Mouse (Mus musculus): ENCODE results near the gene Tpst1. TPM values are rescaled to one million over a fixed set of nuclear protein-coding genes. Genes with fewer than 3 reads are reported as not detected.
A peak's percentile ranks its signal among the peaks of the same experiment; 100 is the strongest.

Gene Tpst1
- polyA plus RNA-seq, 1 experiment from 2014 or later = 70.7 TPM

DNA sequence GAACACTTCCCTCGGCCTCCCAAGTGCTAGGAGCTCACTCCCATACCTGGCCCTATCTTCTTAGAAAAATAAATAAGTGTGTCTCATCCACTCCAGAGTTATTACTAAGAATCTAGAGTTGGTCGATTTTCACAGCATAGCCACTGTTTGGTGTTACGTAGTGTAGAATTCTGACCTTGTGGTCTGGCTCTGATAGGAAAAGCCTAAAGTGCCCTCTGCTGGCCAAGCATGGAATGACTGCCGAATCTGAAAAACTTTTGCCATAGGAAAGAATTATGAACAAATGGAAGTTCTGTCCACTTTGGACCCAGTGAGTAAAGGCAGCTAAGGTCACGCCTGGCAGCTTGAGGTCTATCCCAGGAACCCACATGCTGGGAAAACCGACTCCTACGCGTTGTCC lies 66.3 kb downstream of the Tpst1 start:
- no peaks in the 10 kb centered on the region for H3K9me3 ChIP-seq (ENCODE audit: control insufficient read depth, low read length)
- no peaks in the 10 kb centered on the region for H3K27me3 ChIP-seq (ENCODE audit: control insufficient read depth, insufficient read depth, low read length)
- no peak overlapping the region for H3K4me2 ChIP-seq (replicated peaks; ENCODE audit: low read depth, low read length)
- H3K27ac ChIP-seq (ENCODE audit: low read depth, low read length) = no peak overlapping the region
- H3K36me3 ChIP-seq (ENCODE audit: control insufficient read depth, insufficient read depth, low read length) = peaks cover 7% of the 10 kb centered on the region; the same call in 1 of the 2 replicates
- no peak; the same call in 1 of the 2 replicates for ATAC-seq (ENCODE audit: low FRiP score, low TSS enrichment)
- H3K4me3 ChIP-seq (ENCODE audit: low read length) = no peak overlapping the region
- 27% methylated on average over 8 of the region's 8 CpGs for WGBS
- 0 out of 2 replicates have a peak, but pooled peaks cover 4% of the 10 kb centered on the region for H3K4me1 ChIP-seq (ENCODE audit: control insufficient read depth, insufficient read depth, low read length)
- no peak overlapping the region for H3K9ac ChIP-seq (ENCODE audit: low read depth, low read length)

DNA sequence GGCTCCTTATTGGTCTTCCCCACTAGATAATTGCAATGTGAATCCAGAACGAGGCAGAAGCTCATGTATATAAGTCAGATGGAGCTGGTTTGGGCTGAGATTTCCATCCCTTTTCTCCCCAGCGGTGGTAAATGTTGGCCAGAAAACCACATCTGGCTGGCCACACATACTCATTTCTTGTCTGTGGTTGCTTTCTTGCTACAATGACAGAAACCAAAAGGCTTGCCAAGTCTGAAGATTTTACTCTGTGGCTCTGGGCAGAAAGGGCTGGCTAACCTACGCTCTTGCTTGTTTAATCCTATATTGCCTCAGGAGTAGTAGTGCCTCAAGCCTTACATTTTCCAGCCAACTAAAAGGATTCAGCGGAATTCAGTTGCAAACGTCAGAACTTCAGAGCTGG lies 68.0 kb downstream of the Tpst1 start:
- Histone ChIP-seq H3K27me3 (ENCODE audit: control insufficient read depth, insufficient read depth, low read length) (no peaks in the 10 kb centered on the region), H3K9ac (ENCODE audit: low read depth, low read length) (no peak overlapping the region), H3K27ac (ENCODE audit: low read depth, low read length) (no peak overlapping the region), H3K9me3 (ENCODE audit: control insufficient read depth, low read length) (no peaks in the 10 kb centered on the region), H3K4me2 (replicated peaks; ENCODE audit: low read depth, low read length) (no peak overlapping the region), H3K4me1 (ENCODE audit: control insufficient read depth, insufficient read depth, low read length) (peaks cover 9% of the 10 kb centered on the region; the same call in 1 of the 2 replicates), H3K36me3 (ENCODE audit: control insufficient read depth, insufficient read depth, low read length) (peaks cover 4% of the 10 kb centered on the region; the same call in 1 of the 2 replicates), H3K4me3 (ENCODE audit: low read length) (no peak overlapping the region)
- WGBS = 86% methylated on average over 5 of the region's 5 CpGs
- no peak for ATAC-seq (ENCODE audit: low FRiP score, low TSS enrichment)

DNA sequence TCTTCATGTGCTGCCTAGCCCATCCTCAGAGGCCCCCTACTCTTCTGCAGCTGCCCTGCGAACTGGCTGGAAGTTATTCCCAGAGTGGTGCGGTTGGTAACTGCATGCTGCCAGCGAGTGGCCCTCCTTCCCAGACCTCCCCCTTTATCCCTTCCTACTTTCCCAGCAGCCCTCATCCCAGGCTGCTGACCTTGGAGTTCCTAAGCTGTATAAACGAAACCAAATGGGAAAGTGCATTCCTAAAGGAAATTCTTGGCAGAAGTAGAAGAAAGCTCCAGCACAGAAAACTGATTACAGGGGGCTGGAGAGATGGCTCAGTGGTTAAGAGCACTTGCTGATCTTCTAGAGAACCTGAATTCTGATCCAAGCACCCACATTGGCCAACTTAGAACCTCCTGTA lies 68.9 kb downstream of the Tpst1 start:
- no peak for ATAC-seq (ENCODE audit: low FRiP score, low TSS enrichment)
- H3K9ac ChIP-seq (ENCODE audit: low read depth, low read length) = no peak overlapping the region
- 58% methylated on average over 4 of the region's 4 CpGs for WGBS
- no peak overlapping the region for H3K4me2 ChIP-seq (replicated peaks; ENCODE audit: low read depth, low read length)
- H3K27ac ChIP-seq (ENCODE audit: low read depth, low read length) = 0 out of 2 replicates have a peak overlapping the region, but pooled peaks have one; percentile 11
- peaks cover 9% of the 10 kb centered on the region; the same call in 1 of the 2 replicates for H3K4me1 ChIP-seq (ENCODE audit: control insufficient read depth, insufficient read depth, low read length)
- no peaks in the 10 kb centered on the region for H3K9me3 ChIP-seq (ENCODE audit: control insufficient read depth, low read length)
- H3K4me3 ChIP-seq (ENCODE audit: low read length) = no peak overlapping the region
- H3K36me3 ChIP-seq (ENCODE audit: control insufficient read depth, insufficient read depth, low read length) = peaks cover 2% of the 10 kb centered on the region; the same call in 1 of the 2 replicates
- H3K27me3 ChIP-seq (ENCODE audit: control insufficient read depth, insufficient read depth, low read length) = no peaks in the 10 kb centered on the region

DNA sequence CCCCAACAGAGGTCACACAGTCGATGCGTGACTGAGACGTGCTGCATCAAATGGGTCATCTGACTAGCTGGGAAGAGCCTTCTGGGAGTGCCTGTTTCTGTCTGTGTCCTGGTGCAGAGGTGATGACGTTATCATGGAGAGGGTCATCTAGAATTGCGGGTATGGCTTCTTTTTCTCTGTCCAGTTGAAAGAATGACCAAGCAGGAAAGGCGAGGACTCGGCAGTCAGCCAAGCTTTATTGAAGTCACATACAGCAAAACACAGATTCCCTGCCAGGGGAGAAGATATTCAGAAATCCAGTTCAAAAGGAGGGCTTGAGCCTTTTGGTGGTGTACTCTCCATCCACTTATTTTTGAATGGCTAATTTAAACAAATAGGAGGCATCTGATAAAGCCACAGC lies 70.0 kb downstream of the Tpst1 start:
- Histone ChIP-seq H3K27me3 (ENCODE audit: control insufficient read depth, insufficient read depth, low read length) (no peaks in the 10 kb centered on the region), H3K4me3 (ENCODE audit: low read length) (no peak overlapping the region), H3K4me2 (replicated peaks; ENCODE audit: low read depth, low read length) (no peak overlapping the region), H3K27ac (ENCODE audit: low read depth, low read length) (no peak overlapping the region), H3K9me3 (ENCODE audit: control insufficient read depth, low read length) (no peaks in the 10 kb centered on the region), H3K4me1 (ENCODE audit: control insufficient read depth, insufficient read depth, low read length) (peaks cover 9% of the 10 kb centered on the region; the same call in 1 of the 2 replicates), H3K9ac (ENCODE audit: low read depth, low read length) (no peak overlapping the region), H3K36me3 (ENCODE audit: control insufficient read depth, insufficient read depth, low read length) (no peaks in the 10 kb centered on the region)
- no peak for ATAC-seq (ENCODE audit: low FRiP score, low TSS enrichment)
- 84% methylated on average over 7 of the region's 7 CpGs for WGBS

DNA sequence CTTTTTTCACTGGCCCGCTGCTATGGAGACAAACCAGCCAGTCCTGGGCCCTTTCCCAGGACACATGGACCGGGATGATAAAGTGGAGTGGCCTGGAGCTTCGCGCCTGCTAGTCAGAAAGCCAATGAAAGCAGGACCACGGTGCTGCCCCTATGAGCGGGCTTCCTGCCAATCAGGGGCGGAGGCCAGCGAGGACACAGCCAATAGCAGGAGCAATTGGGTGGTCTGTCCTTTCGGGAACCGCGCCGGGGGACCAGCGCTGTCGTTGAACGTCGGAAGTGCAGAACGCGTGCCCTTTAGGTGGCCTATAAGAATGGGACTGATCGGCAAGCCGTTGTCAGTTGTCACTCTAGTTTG lies 70.8 kb downstream of the Tpst1 start:
- H3K4me2 ChIP-seq (replicated peaks; ENCODE audit: low read depth, low read length) = peak overlapping the region; percentile 96
- ATAC-seq (ENCODE audit: low FRiP score, low TSS enrichment) = peak; percentile 55
- H3K9ac ChIP-seq (ENCODE audit: low read depth, low read length) = peak overlapping the region; percentile 46; the same call in 1 of the 2 replicates
- no peaks in the 10 kb centered on the region for H3K36me3 ChIP-seq (ENCODE audit: control insufficient read depth, insufficient read depth, low read length)
- H3K4me1 ChIP-seq (ENCODE audit: control insufficient read depth, insufficient read depth, low read length) = peaks cover 9% of the 10 kb centered on the region; the same call in 1 of the 2 replicates
- H3K4me3 ChIP-seq (ENCODE audit: low read length) = peak overlapping the region; percentile 59
- WGBS = 4% methylated on average over 20 of the region's 20 CpGs
- H3K27ac ChIP-seq (ENCODE audit: low read depth, low read length) = peak overlapping the region; percentile 62; the same call in 1 of the 2 replicates
- H3K9me3 ChIP-seq (ENCODE audit: control insufficient read depth, low read length) = no peaks in the 10 kb centered on the region
- H3K27me3 ChIP-seq (ENCODE audit: control insufficient read depth, insufficient read depth, low read length) = no peaks in the 10 kb centered on the region

DNA sequence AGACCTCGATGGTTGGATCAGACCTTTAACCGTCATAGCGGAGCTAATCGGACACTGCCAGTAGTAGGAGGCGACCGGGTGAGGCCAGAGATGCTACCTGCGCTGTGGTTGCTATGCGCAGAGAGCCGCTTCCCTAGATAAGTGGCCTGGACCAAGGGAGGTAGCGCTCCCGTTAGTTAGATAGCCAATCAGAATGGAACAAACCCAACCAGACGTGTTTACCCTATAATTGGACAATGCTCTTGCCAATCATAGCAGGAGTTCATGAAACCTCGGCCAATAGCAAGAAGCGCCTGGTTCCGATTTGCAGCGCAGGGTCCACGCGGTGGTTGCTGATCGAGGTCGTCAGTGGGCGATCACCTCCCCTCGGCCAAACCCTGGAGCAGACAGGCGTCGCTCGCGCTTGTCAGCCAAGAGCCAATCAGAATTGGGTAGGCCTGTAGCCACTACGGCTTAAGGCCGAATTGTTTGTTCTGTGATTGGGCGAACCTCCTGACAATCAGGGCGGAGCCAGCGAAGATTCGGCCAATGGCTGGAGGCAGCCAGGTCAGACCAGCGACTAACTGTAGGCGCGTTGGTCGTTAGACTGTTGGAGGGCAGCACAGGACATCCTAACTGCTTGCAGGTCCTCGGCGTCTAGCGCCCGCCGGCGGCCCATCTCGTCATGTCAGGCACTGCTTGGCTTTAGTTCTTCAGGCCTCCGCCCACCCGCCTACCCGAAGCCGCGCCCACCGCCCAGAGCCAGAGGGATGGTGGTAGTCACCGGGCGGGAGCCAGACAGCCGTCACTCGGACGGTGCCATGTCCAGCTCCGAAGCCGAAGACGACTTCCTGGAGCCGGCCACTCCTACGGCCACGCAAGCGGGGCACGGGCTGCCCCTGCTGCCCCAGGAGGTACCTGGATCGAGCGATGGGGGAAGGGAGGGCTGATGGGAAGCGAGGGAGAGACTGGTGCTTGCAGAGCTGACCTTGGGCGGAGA lies 71.5 kb downstream of the Tpst1 start, which contains the start of gene Kctd7:
Gene Kctd7 (plus strand): TSS at position 528 of the 979 bp plus-strand sequence.
- ATAC-seq (ENCODE audit: low FRiP score, low TSS enrichment) = peak; percentile 98
- Histone ChIP-seq H3K36me3 (ENCODE audit: control insufficient read depth, insufficient read depth, low read length) (no peaks in the 10 kb centered on the region), H3K27ac (ENCODE audit: low read depth, low read length) (peak within 1 kb of the TSS; percentile 62; the same call in 1 of the 2 replicates), H3K9me3 (ENCODE audit: control insufficient read depth, low read length) (no peaks in the 10 kb centered on the region), H3K9ac (ENCODE audit: low read depth, low read length) (peak within 1 kb of the TSS; percentile 76), H3K4me2 (replicated peaks; ENCODE audit: low read depth, low read length) (peak within 1 kb of the TSS; percentile 96), H3K4me3 (ENCODE audit: low read length) (peak within 1 kb of the TSS; percentile 59), H3K4me1 (ENCODE audit: control insufficient read depth, insufficient read depth, low read length) (peaks cover 9% of the 10 kb centered on the region; the same call in 1 of the 2 replicates), H3K27me3 (ENCODE audit: control insufficient read depth, insufficient read depth, low read length) (no peaks in the 10 kb centered on the region)
- under 1% methylated on average over 62 of the region's 66 CpGs for WGBS

DNA sequence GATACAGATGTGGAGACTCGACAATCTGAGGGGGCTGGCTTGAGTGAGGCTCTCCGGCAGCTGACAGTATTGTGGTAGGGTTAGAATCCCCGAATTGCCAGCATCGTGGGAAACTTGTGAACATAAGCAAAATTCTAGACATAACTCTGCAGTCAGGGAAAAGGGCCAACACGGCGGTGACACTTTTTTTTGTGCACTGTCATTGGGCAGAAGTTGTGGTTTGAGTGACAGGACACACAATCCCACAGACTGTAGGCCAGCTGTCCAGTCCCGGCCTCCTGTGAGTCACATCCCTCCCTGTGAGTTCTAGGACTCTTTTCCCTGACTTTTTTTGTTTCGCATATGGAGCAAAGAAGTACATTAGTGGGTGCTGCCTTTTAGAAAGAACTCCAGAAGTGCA lies 72.8 kb downstream of the Tpst1 start:
- H3K27me3 ChIP-seq (ENCODE audit: control insufficient read depth, insufficient read depth, low read length) = no peaks in the 10 kb centered on the region
- ATAC-seq (ENCODE audit: low FRiP score, low TSS enrichment) = no peak

DNA sequence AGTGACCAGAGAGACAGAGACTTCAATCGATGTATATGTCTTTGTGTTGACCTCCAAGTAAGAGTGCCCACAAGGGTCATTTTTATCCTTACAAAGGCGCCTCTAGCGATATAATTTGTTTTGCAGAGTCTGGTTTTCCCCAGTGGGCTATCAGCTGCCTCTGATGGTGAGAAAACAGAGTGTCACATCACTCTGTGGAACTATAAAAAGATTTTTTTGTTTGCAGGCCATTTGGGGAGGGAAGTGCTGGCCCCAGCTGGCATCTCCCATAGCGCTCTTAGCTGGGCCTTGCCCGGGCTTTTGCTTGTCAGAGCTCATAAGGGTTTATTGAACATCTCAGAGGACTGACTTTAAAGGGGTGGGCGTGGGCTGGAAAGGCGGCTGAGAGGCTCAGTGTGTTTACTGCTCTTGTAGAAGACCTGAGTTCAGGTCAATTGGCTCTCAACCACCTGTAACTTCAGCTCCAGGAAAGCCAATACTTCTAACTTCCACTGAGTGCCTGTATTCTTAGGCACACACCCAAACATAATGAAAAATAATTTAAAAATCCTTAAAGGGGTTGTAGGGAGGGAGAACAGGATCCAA lies 76.7 kb downstream of the Tpst1 start:
- peaks cover 6% of the 10 kb centered on the region; the same call in 1 of the 2 replicates for H3K4me1 ChIP-seq (ENCODE audit: control insufficient read depth, insufficient read depth, low read length)
- ATAC-seq (ENCODE audit: low FRiP score, low TSS enrichment) = no peak
- no peak overlapping the region for H3K9ac ChIP-seq (ENCODE audit: low read depth, low read length)
- H3K4me2 ChIP-seq (replicated peaks; ENCODE audit: low read depth, low read length) = no peak overlapping the region
- no peaks in the 10 kb centered on the region for H3K9me3 ChIP-seq (ENCODE audit: control insufficient read depth, low read length)
- H3K4me3 ChIP-seq (ENCODE audit: low read length) = no peak overlapping the region
- no peaks in the 10 kb centered on the region for H3K27me3 ChIP-seq (ENCODE audit: control insufficient read depth, insufficient read depth, low read length)
- WGBS = 61% methylated on average over 7 of the region's 7 CpGs
- H3K36me3 ChIP-seq (ENCODE audit: control insufficient read depth, insufficient read depth, low read length) = peaks cover 15% of the 10 kb centered on the region; the same call in 1 of the 2 replicates
- no peak overlapping the region for H3K27ac ChIP-seq (ENCODE audit: low read depth, low read length)

More for the DNA sequence above, 72.8 kb downstream of the Tpst1 start:
- no peaks in the 10 kb centered on the region for H3K9me3 ChIP-seq (ENCODE audit: control insufficient read depth, low read length)
- no peak overlapping the region for H3K9ac ChIP-seq (ENCODE audit: low read depth, low read length)
- no peaks in the 10 kb centered on the region for H3K36me3 ChIP-seq (ENCODE audit: control insufficient read depth, insufficient read depth, low read length)
- no peak overlapping the region for H3K4me3 ChIP-seq (ENCODE audit: low read length)
- H3K4me2 ChIP-seq (replicated peaks; ENCODE audit: low read depth, low read length) = no peak overlapping the region
- WGBS = 78% methylated on average over 8 of the region's 8 CpGs
- peaks cover 9% of the 10 kb centered on the region; the same call in 1 of the 2 replicates for H3K4me1 ChIP-seq (ENCODE audit: control insufficient read depth, insufficient read depth, low read length)
- no peak overlapping the region for H3K27ac ChIP-seq (ENCODE audit: low read depth, low read length)

Measured in kidney, embryonic 14.5 days (tissue).